Mouse (Mus musculus) heart, postnatal 0 days (tissue): ENCODE measurements around the gene Zfp330. TPM values are rescaled to one million over a fixed set of nuclear protein-coding genes. Genes with fewer than 3 reads are reported as not detected.

Experiments
- ATAC-seq: fragments of 200-750 bp; cut with Nextera tagmentation; 2 replicates; pipeline ENCODE4 v1.8.0; 2017; ENCODE audit warnings: low read depth, moderate number of reproducible peaks, moderate library complexity; ENCODE audit not compliant: insufficient read depth
- DNase-seq: peaks from one replicate; pipeline ENCODE4 v3.0.0-alpha.2; 2016; ENCODE audit warnings: low spot score
- H3K27ac ChIP-seq: fragments of 300-500 bp; sonication (generic); 2 replicates; pipeline ENCODE4 v1.5.1; 2014; ENCODE audit warnings: low read depth, mild to moderate bottlenecking
- H3K27me3 ChIP-seq: fragments of 300-500 bp; sonication (generic); 2 replicates; pipeline ENCODE4 v1.6.1; 2014; ENCODE audit warnings: low read length, mixed read lengths; ENCODE audit not compliant: control insufficient read depth, insufficient read depth
- H3K36me3 ChIP-seq: fragments of 300-500 bp; sonication (generic); replicated peaks from 2 replicates; pipeline ENCODE4 v1.6.1; 2014; ENCODE audit warnings: low read length, mixed read lengths; ENCODE audit not compliant: control insufficient read depth, insufficient read depth
- H3K4me1 ChIP-seq: fragments of 300-500 bp; sonication (generic); 2 replicates; pipeline ENCODE4 v1.6.1; 2014; ENCODE audit warnings: antibody characterized with exemption; ENCODE audit not compliant: control insufficient read depth, insufficient read depth
- H3K4me2 ChIP-seq: fragments of 300-500 bp; sonication (generic); 2 replicates; pipeline ENCODE4 v1.6.1; 2014; ENCODE audit warnings: low read depth, mild to moderate bottlenecking, low read length, moderate library complexity
- H3K4me3 ChIP-seq: fragments of 300-500 bp; sonication (generic); 2 replicates; pipeline ENCODE4 v1.5.1; 2014; ENCODE audit warnings: low read depth, low read length
- H3K9ac ChIP-seq: fragments of 300-500 bp; sonication (generic); replicated peaks from 2 replicates; pipeline ENCODE4 v1.6.1; 2014; ENCODE audit warnings: low read depth, low read length, mixed read lengths
- H3K9me3 ChIP-seq: fragments of 300-500 bp; sonication (generic); replicated peaks from 2 replicates; pipeline ENCODE4 v1.6.1; 2016; ENCODE audit warnings: low read length; ENCODE audit not compliant: control insufficient read depth
- CTCF ChIP-seq: IDR thresholded peaks from 2 replicates; pipeline ENCODE4 v1.5.1; 2016; ENCODE audit warnings: antibody characterized with exemption, control low read depth, low read depth
- EP300 ChIP-seq: IDR thresholded peaks from 2 replicates; pipeline ENCODE4 v1.6.1; 2016; ENCODE audit warnings: antibody characterized with exemption, low read depth
- WGBS: fragments of 180-500 bp; shearing (Covaris S2); extraction: QIAGEN DNeasy Blood & Tissue Kit; methylation state at CpG from one replicate; pipeline ENCODE4 v1.1.7; 2014; 5-methylcytosine and 5-hydroxymethylcytosine counted together
- polyA plus RNA-seq: library from polyadenylated mRNA; unstranded; fragments of >200 nt; fragmentation: Nextera tagmentation; extraction: Ambion mirVana; gene quantifications from 2 replicates; pipeline ENCODE4 v1.2.1, GENCODE M21; 2015
- total RNA-seq: library from RNA; depleted of rRNA; stranded (reverse); fragments of >200 nt; gene quantifications from 2 replicates; pipeline ENCODE4 v1.2.3, GENCODE M21; 2014; ENCODE audit warnings: low replicate concordance; rRNA removed

Zfp330 gene
- total and polyA plus RNA-seq, 2 experiments from 2014 or later: 13.4 to 31.9 TPM

- ATAC-seq: no peak
These were observed 14.9 kb downstream of the Zfp330 start for GRCm38 (mm10) chr8:82759071-82759470.

GRCm38 (mm10) chr8:82754946-82755345, 19.0 kb downstream of the Zfp330 start:
- Histone ChIP-seq H3K9ac (no peak overlapping the region), H3K9me3 (0 out of 2 replicates have a peak, but pooled peaks cover 6% of the 10 kb centered on the region), H3K27ac (no peak overlapping the region), H3K4me3 (no peak overlapping the region), H3K27me3 (no peaks in the 10 kb centered on the region), H3K4me2 (no peak overlapping the region), H3K4me1 (no peaks in the 10 kb centered on the region), H3K36me3 (no peaks in the 10 kb centered on the region)
- DNase-seq: no peak
- TF ChIP-seq CTCF: no peak
- no peak for TF ChIP-seq EP300
- 93% methylated on average over 14 of the region's 14 CpGs for WGBS
- ATAC-seq: no peak

More at GRCm38 (mm10) chr8:82759071-82759470, 14.9 kb downstream of the Zfp330 start:
- no peaks in the 10 kb centered on the region for H3K4me1 ChIP-seq
- peaks cover 19% of the 10 kb centered on the region for H3K36me3 ChIP-seq
- TF ChIP-seq EP300 (no peak), CTCF (no peak)
- DNase-seq: no peak
- no peaks in the 10 kb centered on the region for H3K9me3 ChIP-seq
- H3K27me3 ChIP-seq: no peaks in the 10 kb centered on the region
- no peak overlapping the region for H3K4me3 ChIP-seq
- H3K4me2 ChIP-seq: no peak overlapping the region
- no peak overlapping the region for H3K27ac ChIP-seq
- no peak overlapping the region for H3K9ac ChIP-seq
- 35% methylated on average over 2 of the region's 2 CpGs for WGBS

GRCm38 (mm10) chr8:82746617-82747016, 27.3 kb downstream of the Zfp330 start:
- no peak for ATAC-seq
- TF ChIP-seq CTCF (no peak), EP300 (no peak)
- Histone ChIP-seq H3K27me3 (no peaks in the 10 kb centered on the region), H3K9me3 (peaks cover 7% of the 10 kb centered on the region; the same call in 1 of the 2 replicates), H3K27ac (no peak overlapping the region), H3K36me3 (no peaks in the 10 kb centered on the region), H3K4me3 (no peak overlapping the region), H3K4me2 (no peak overlapping the region), H3K4me1 (no peaks in the 10 kb centered on the region), H3K9ac (no peak overlapping the region)
- DNase-seq: no peak

- 44% methylated on average over 10 of the region's 10 CpGs for WGBS
- no peak overlapping the region for H3K9ac ChIP-seq
- H3K9me3 ChIP-seq: peaks cover 7% of the 10 kb centered on the region; the same call in 1 of the 2 replicates
- no peaks in the 10 kb centered on the region for H3K27me3 ChIP-seq
- DNase-seq: peak; percentile 59
- H3K36me3 ChIP-seq: no peaks in the 10 kb centered on the region
- H3K4me3 ChIP-seq: no peak overlapping the region
- TF ChIP-seq CTCF (peak; percentile 88), EP300 (no peak)
- no peak overlapping the region for H3K4me2 ChIP-seq
- no peak overlapping the region for H3K27ac ChIP-seq
- no peaks in the 10 kb centered on the region for H3K4me1 ChIP-seq
- ATAC-seq: no peak
These were observed 29.8 kb downstream of the Zfp330 start for GRCm38 (mm10) chr8:82743905-82744904.

Other genes with a start within 250 kb of the Zfp330 start
- gene Rnf150, start 89.2 kb upstream of the Zfp330 start, total RNA-seq: 3.5 and 3.6 TPM in 2 replicates
- gene Rnf150, start 89.2 kb upstream of the Zfp330 start, polyA plus RNA-seq: 0.71 and 0.75 TPM in 2 replicates